Mouse (Mus musculus) testis, adult 2 months (tissue): Measurements from ENCODE around the gene Slco1c1. TPM values are rescaled to one million over a fixed set of nuclear protein-coding genes. Genes with fewer than 3 reads are reported as not detected.

Experiments
- H3K27ac ChIP-seq: fragments of 200-500 bp; 2 replicates; pipeline ENCODE4 v1.5.1; 2012; ENCODE audit warnings: low read depth, low read length; ENCODE audit not compliant: control insufficient read depth, insufficient read depth
- H3K27me3 ChIP-seq: fragments of 200-500 bp; 2 replicates; pipeline ENCODE4 v1.6.1; 2012; ENCODE audit warnings: mild to moderate bottlenecking, low read length, moderate library complexity; ENCODE audit not compliant: control insufficient read depth, insufficient read depth
- H3K36me3 ChIP-seq: fragments of 200-500 bp; 2 replicates; pipeline ENCODE4 v1.6.1; 2012; ENCODE audit warnings: mild to moderate bottlenecking, low read length; ENCODE audit not compliant: control insufficient read depth, insufficient read depth
- H3K4me1 ChIP-seq: fragments of 200-500 bp; 2 replicates; pipeline ENCODE4 v1.6.1; 2012; ENCODE audit warnings: low read length; ENCODE audit not compliant: control insufficient read depth, insufficient read depth
- H3K4me3 ChIP-seq: fragments of 200-500 bp; 2 replicates; pipeline ENCODE4 v1.5.1; 2012; ENCODE audit warnings: low read depth, mild to moderate bottlenecking, low read length, moderate library complexity, mixed read lengths; ENCODE audit not compliant: control insufficient read depth
- CTCF ChIP-seq: fragments of 200-500 bp; IDR thresholded peaks from 2 replicates; pipeline ENCODE4 v1.5.1; 2012; ENCODE audit warnings: low read depth, mild to moderate bottlenecking, inconsistent platforms, low read length, moderate library complexity; ENCODE audit not compliant: control insufficient read depth, insufficient read depth, insufficient replicate concordance
- POLR2A ChIP-seq: fragments of 200-500 bp; IDR thresholded peaks from 2 replicates; pipeline ENCODE4 v1.6.1; 2012; ENCODE audit warnings: low read depth, mild to moderate bottlenecking, inconsistent platforms, low read length, moderate library complexity; ENCODE audit not compliant: control insufficient read depth
- polyA plus RNA-seq: library from polyadenylated mRNA; depleted of rRNA; stranded (reverse); fragments of >200 nt; gene quantifications from 2 replicates; pipeline ENCODE4 v1.2.3, GENCODE M21; 2012; rRNA removed

Gene Slco1c1
- polyA plus RNA-seq, 1 experiment, result not detected

- no peaks in the 10 kb centered on the region for H3K27me3 ChIP-seq
- H3K4me3 ChIP-seq, result no peak overlapping the region
- H3K36me3 ChIP-seq, result no peaks in the 10 kb centered on the region
- no peaks in the 10 kb centered on the region for H3K4me1 ChIP-seq
- TF ChIP-seq CTCF (no peak), POLR2A (no peak)
- H3K27ac ChIP-seq, result no peak overlapping the region
Observed at GRCm38 (mm10) chr6:141615348-141615747, 91.2 kb downstream of the Slco1c1 start.

Other genes starting within 250 kb of the Slco1c1 start
- gene Slco1b2, start 105.2 kb downstream of the Slco1c1 start, polyA plus RNA-seq, result not detected in 2 replicates
- gene Gm5724, start 249.4 kb downstream of the Slco1c1 start, polyA plus RNA-seq, result 0.61 and 0.80 TPM in 2 replicates